Mouse (Mus musculus) Patski (cell line): Measurements from ENCODE around the gene Fgfr2. TPM values are rescaled to one million over a fixed set of nuclear protein-coding genes. Genes with fewer than 3 reads are reported as not detected.

ENCODE experiments used
- ATAC-seq: fragments of 100-300 bp; one replicate; pipeline ENCODE4 v1.8.0; 2021
- CTCF ChIA-PET: fragments of 350-600 bp; sonication (Branson Sonifier 250); formaldehyde crosslinking; loops from one replicate; lab custom pipeline; 2022; ENCODE audit warnings: inconsistent platforms; lab: Charles Lee
- POLR2A ChIA-PET: fragments of 350-600 bp; sonication (Branson Sonifier 250); formaldehyde crosslinking; loops from one replicate; lab custom pipeline; 2022; ENCODE audit warnings: antibody characterized with exemption, inconsistent platforms; lab: Charles Lee
- DNase-seq: peaks from one replicate; pipeline ENCODE4 v3.0.0-alpha.2; 2011; ENCODE audit warnings: low read depth, low spot score
- H3K27me3 ChIP-seq: fragments of 371-371 bp; one replicate; pipeline ENCODE4 v1.5.1; 2021
- CTCF ChIP-seq: fragments of 100-300 bp; IDR thresholded peaks from one replicate; pipeline ENCODE4 v1.5.1; 2021
- in situ Hi-C: fragments of 300-500 bp; cut with MboI; formaldehyde crosslinking; loops from 3 replicates; pipeline ENCODE4 v1.11.1; 2018; ENCODE audit warnings: low pct_unique_long_range_greater_than_20kb, mixed read lengths
- polyA plus RNA-seq: library from polyadenylated mRNA; unstranded; gene quantifications from one replicate; pipeline ENCODE4 v1.2.3, GENCODE M21; 2021

Fgfr2 gene
- polyA plus RNA-seq, 1 experiment from 2014 or later: 48.8 TPM

GRCm38 (mm10) chr7:132766235-132766871 lies 356.8 kb downstream of the Fgfr2 start:
- in situ Hi-C loops: no loop called here
- no peak for TF ChIP-seq CTCF
- no peaks in the 10 kb centered on the region for H3K27me3 ChIP-seq
- CTCF ChIA-PET: interaction anchor here (0.9 kb wide), 1 partner anchor 44 kb away, joined by 3 read pairs; no protein-coding TSS in a partner anchor
- POLR2A ChIA-PET: no interaction called here
- DNase-seq (no peak), ATAC-seq (no peak)

- ChIA-PET CTCF (interaction anchor here (0.9 kb wide), 1 partner anchor 45 kb away, joined by 3 read pairs; no protein-coding TSS in a partner anchor), POLR2A (no interaction called here)
- DNase-seq (no peak), ATAC-seq (no peak)
- no peaks in the 10 kb centered on the region for H3K27me3 ChIP-seq
- in situ Hi-C loops: no loop called here
- no peak for TF ChIP-seq CTCF
Measured at GRCm38 (mm10) chr7:132765629-132766186, 357.4 kb downstream of the Fgfr2 start.

- POLR2A ChIA-PET: no interaction called here
- no peak for ATAC-seq
- CTCF ChIA-PET: interaction anchor here (0.9 to 1.1 kb wide), 2 partner anchors 30 to 46 kb away, joined by 3 read pairs; no protein-coding TSS in a partner anchor
- in situ Hi-C loops: no loop called here
- no peak for DNase-seq
- no peaks in the 10 kb centered on the region for H3K27me3 ChIP-seq
- no peak for TF ChIP-seq CTCF
Measured at GRCm38 (mm10) chr7:132764896-132765491, 358.2 kb downstream of the Fgfr2 start.

- ATAC-seq: no peak
- no peak for TF ChIP-seq CTCF
- in situ Hi-C loops: no loop called here
- H3K27me3 ChIP-seq: no peaks in the 10 kb centered on the region
- DNase-seq: no peak
- ChIA-PET CTCF (interaction anchor here (1.1 kb wide), 1 partner anchor 29 kb away, joined by 3 read pairs; no protein-coding TSS in a partner anchor), POLR2A (interaction anchor here (0.5 kb wide), 1 partner anchor 531 kb away, joined by 3 read pairs; no protein-coding TSS in a partner anchor)
Measured at GRCm38 (mm10) chr7:132764314-132764713, 358.8 kb downstream of the Fgfr2 start.

GRCm38 (mm10) chr7:132763911-132764310 lies 359.2 kb downstream of the Fgfr2 start:
- CTCF ChIA-PET: interaction anchor here (1.9 kb wide), 1 partner anchor 47 kb away, joined by 7 read pairs; no protein-coding TSS in a partner anchor
- POLR2A ChIA-PET: interaction anchor here (0.5 kb wide), 1 partner anchor 531 kb away, joined by 3 read pairs; no protein-coding TSS in a partner anchor
- no peak for TF ChIP-seq CTCF
- no peaks in the 10 kb centered on the region for H3K27me3 ChIP-seq
- in situ Hi-C loops: no loop called here
- no peak for ATAC-seq
- DNase-seq: no peak

GRCm38 (mm10) chr7:132763351-132763750 lies 359.8 kb downstream of the Fgfr2 start:
- CTCF ChIA-PET: interaction anchor here (1.9 kb wide), 1 partner anchor 47 kb away, joined by 7 read pairs; no protein-coding TSS in a partner anchor
- in situ Hi-C loops: no loop called here

GRCm38 (mm10) chr7:132761409-132761808 lies 361.7 kb downstream of the Fgfr2 start:
- no peaks in the 10 kb centered on the region for H3K27me3 ChIP-seq
- POLR2A ChIA-PET: interaction anchor here (0.6 to 2.0 kb wide), 2 partner anchors 9 to 124 kb away, joined by 4 to 6 read pairs; no protein-coding TSS in a partner anchor
- CTCF ChIA-PET: interaction anchor here (1.3 to 1.6 kb wide), 3 partner anchors 15 to 20 kb away, joined by 3 read pairs; no protein-coding TSS in a partner anchor
- DNase-seq (no peak), ATAC-seq (no peak)
- in situ Hi-C loops: no loop called here
- TF ChIP-seq CTCF: no peak

More at GRCm38 (mm10) chr7:132763351-132763750, 359.8 kb downstream of the Fgfr2 start:
- no peak for DNase-seq
- no peaks in the 10 kb centered on the region for H3K27me3 ChIP-seq
- no peak for TF ChIP-seq CTCF
- ATAC-seq: no peak
- POLR2A ChIA-PET: interaction anchor here (2.0 kb wide), 1 partner anchor 11 kb away, joined by 6 read pairs; no protein-coding TSS in a partner anchor

- in situ Hi-C loops: no loop called here
- DNase-seq: no peak
- TF ChIP-seq CTCF: no peak
- no peak for ATAC-seq
- ChIA-PET POLR2A (interaction anchor here (0.6 kb wide), 2 partner anchors 125 to 219 kb away, joined by 4 read pairs; no protein-coding TSS in a partner anchor), CTCF (interaction anchor here (1.3 to 1.6 kb wide), 2 partner anchors 14 to 20 kb away, joined by 3 read pairs; no protein-coding TSS in a partner anchor)
- H3K27me3 ChIP-seq: no peaks in the 10 kb centered on the region
Measured at GRCm38 (mm10) chr7:132760589-132761180, 362.5 kb downstream of the Fgfr2 start.

GRCm38 (mm10) chr7:132759926-132760325 lies 363.2 kb downstream of the Fgfr2 start:
- ChIA-PET POLR2A (no interaction called here), CTCF (no interaction called here)
- in situ Hi-C loops: no loop called here
- DNase-seq (no peak), ATAC-seq (no peak)
- H3K27me3 ChIP-seq: no peaks in the 10 kb centered on the region
- TF ChIP-seq CTCF: no peak

- CTCF ChIA-PET: no interaction called here
- no peaks in the 10 kb centered on the region for H3K27me3 ChIP-seq
- TF ChIP-seq CTCF: no peak
- DNase-seq (no peak), ATAC-seq (no peak)
- POLR2A ChIA-PET: no interaction called here
- in situ Hi-C loops: no loop called here
Measured at GRCm38 (mm10) chr7:132759405-132759891, 363.7 kb downstream of the Fgfr2 start.
